Mouse (Mus musculus) Muller cell, postnatal 12 days (primary cell): ENCODE measurements around the gene Colq.
"Not testable (repeated sequence)": the region's sequence is repeated elsewhere in the genome, so short reads cannot be mapped to it uniquely, and the experiment has no call there.

Source experiments
- DNase-seq: peaks from one replicate; pipeline ENCODE4 v3.0.0-alpha.2; 2015; ENCODE audit errors: inconsistent ontology term

Colq gene

DNA sequence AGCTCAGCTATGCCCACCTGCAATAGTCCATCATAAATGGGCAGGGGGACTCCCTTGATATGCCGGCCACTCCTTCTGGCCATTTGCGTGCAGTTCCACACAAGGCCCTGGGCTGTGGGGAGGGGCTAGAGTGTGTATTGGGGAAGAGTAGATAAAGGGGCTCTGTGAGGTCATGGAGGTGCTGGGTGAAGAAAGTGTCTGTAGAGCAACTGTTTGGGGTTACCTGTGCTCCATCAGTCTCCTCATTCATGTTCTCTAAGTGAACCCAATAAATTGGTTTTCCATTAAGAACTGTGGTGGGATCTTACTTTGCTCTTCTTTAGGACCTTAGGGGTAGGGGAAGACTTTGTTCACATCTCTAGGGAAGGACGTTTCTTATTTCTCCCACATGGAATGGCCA, at the start of gene Colq:
Colq (minus strand) TSS at position 101 of the 400 bp plus-strand sequence.
- no peak for DNase-seq

DNA sequence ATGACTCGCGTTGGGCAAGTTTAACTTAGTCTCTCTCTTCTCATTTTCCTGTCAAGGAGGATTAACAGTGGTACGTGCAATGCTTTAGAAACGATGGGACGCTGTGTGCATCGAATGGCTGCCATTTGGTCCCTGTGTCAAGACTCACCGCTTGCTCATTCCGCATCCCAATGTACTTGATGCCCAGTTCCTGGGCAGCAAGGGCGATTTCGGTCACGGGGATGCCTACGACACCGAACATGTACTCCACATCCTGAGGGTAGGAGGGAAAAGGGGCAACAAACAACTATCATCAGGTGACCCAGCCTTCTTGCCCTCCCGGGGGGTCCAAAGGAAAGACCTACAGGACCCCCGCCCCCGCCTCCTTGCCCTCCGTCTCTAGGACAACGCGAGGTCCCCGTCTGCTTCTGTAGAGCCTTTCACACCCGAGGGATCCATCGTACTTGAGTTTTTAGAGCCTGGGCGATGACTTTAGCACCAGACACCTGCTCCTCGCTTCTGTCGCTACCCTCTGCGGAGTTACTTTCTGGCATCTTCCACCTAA, 49.3 kb upstream of the Colq start, which contains the start of gene Gm49387:
Gm49387 (minus strand) TSS at position 533 of the 544 bp plus-strand sequence.
- DNase-seq = no peak

DNA sequence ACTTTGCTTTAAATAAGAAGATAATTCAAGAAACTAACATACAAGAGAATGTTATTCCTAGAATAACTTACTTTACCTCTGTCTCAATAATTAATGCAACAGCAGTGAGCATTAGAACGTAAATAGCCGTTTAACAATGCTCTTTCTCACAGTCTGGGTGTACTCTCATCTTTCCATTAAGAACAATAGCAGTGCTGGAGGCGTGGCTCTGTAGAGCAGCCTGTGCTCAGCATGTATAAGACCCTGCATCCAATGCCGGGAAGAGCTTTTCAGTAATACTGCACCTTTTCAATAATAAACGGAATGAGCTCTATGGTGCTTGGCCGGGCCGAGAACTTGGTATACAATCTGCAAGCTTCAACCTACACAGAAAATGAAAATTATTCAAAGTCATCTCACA, 39.5 kb upstream of the Colq start:
- DNase-seq = no peak

- no peak for DNase-seq
Observed at GRCm38 (mm10) chr14:31622748-31623147, 31.6 kb upstream of the Colq start.

DNA sequence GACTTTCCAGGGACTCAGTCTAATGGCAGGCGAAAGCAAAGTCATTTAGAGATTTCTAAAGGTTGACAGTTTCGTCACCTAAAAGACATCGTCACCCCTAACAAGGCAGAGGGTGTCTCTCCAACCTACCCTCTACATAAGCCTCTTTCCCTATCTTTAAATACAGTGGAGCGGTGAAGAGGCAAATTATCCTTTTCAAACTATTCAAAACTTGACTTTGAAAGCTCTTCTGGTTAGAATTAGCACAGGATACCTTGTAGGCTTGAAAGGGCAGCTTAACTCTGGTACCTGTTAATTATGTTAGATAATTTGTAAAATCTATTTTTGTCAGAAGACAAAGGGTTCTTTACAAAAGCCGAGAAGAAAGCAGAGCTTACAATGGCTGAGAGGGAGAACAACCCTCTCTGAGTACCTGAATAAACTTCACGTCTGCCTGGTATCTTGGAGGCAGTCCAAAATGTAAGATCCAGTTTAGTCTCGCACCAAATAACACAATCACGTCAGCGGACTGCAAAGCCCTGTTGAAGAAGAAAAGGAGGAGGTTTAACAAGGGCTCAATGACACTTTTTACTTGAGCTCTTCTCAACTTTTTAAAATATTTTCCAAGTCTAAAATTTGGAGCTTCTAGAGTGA, 29.6 kb upstream of the Colq start:
- DNase-seq = no peak

DNA sequence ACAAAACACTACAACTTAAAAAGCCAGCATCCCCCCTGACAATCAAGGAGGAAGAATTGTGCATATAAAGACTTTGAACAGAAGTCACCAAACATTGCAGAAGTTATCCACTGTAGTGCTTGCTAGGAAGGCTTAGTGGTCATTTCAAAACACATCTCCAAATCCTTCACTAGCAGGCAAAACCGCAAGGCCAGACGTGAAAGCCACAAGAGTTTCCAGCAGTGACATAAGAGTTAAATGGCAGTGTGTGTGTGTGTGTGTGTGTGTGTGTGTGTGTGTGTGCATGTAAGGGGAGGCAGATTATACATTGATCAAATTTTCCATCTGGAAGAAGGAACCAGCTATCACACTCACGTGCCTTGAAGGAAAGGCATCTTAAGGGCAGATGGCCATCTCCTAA, 26.9 kb upstream of the Colq start:
- no peak for DNase-seq

- DNase-seq = no peak
Observed at GRCm38 (mm10) chr14:31617204-31617603, 26.1 kb upstream of the Colq start.

DNA sequence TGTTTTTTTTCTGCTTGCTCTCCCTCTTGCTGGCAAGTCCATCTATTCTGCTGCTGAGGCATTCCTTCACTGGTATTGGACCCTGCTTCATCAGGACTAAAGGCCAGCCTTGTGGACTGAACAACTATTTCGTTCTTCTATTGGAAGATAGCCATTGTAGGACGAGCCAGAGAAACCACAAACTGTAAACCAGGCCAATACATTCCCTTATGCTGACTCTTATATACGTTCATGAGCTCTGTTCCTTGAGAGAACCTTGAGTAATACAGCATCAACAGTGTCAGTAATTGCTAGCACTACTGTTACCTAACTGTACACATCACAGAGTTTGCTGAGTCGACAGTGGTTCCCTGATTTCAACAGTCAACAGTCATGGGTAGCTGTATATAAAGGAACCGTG, 22.5 kb upstream of the Colq start:
- DNase-seq = peak; percentile 12

- DNase-seq = no peak
Observed at GRCm38 (mm10) chr14:31611986-31612385, 20.8 kb upstream of the Colq start.

DNA sequence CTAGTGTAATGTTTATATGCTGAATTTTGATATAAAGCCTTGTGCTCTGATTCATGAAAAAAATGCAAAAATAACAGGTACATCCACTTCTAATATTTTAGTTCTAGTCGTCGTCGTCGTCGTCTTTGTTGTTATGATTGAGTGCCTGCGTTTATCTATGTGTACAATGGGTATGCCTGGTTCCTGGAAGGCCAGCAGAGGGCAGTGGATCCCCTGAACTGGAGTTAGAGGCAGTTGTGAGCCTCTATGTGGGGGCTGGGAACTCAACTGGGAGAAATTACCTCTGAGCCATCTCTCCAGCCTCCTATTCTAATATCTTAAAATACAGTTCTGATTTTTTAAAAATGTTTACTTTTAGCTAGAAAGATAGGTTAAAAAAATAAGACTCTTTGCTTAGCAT, 14.4 kb upstream of the Colq start:
- no peak for DNase-seq

DNA sequence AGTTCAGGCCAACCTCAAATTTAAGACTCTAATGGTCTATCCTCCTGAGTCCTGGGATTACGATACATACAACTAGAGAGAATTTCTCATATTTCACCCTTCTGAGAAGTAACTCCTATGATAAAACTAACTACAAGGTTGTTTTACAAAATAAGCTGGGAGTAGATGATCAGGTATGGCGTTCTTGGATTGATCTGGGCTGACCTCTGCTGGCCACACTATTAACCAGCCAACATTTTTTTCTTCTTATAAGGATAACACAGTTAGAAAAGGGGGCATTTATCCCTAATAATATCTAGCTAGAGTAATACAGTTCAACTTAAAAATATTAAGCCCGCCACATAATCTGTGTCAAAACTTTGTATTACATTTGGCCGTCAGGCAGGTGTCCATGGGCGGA, 13.8 kb upstream of the Colq start:
- no peak for DNase-seq

- DNase-seq = not testable (repeated sequence)
Observed at GRCm38 (mm10) chr14:31602616-31602979, 11.5 kb upstream of the Colq start.

GRCm38 (mm10) chr14:31601908-31602615, 10.9 kb upstream of the Colq start:
- DNase-seq = no peak

GRCm38 (mm10) chr14:31597446-31597845, 6.3 kb upstream of the Colq start:
- no peak for DNase-seq

DNA sequence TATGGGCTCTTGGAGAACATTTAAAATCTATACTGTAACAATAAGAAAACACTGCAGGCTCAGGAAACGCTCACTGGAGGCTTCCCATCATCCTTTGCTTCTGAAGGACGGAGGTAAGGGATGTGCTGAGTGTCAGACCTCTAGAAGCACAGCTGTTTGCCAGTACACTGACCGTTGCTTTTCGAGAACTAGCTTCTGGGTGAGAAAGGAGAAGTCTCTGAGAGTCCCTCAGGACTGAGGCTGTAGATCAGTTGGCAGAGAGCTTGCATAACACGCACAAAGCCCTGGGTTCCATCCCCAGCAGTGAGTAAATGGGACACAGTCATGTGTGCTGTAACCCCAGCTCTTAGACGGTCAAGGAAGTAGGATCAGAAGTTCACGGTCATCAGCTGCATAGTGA, 5.3 kb upstream of the Colq start:
- DNase-seq = no peak

DNA sequence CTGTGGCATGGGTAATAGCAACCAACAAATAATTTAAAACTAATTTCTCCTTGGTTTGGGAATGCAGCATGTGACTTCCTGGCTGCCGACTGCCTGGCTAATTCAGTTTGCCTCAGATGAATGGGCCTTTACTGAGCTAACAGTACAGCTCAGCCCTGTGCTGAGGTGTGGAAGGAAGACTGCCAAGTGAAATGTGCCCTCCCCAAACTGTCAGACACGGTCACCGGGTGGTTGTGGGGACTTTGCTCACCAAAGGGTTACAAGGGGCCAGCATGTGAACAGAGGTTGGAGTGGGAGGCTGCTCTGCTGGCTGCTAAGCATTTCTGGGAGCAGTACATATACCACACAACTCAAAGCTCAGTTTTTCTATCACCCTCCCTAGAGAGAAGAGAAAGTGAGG, 3.5 kb upstream of the Colq start:
- DNase-seq = peak; percentile 10

DNA sequence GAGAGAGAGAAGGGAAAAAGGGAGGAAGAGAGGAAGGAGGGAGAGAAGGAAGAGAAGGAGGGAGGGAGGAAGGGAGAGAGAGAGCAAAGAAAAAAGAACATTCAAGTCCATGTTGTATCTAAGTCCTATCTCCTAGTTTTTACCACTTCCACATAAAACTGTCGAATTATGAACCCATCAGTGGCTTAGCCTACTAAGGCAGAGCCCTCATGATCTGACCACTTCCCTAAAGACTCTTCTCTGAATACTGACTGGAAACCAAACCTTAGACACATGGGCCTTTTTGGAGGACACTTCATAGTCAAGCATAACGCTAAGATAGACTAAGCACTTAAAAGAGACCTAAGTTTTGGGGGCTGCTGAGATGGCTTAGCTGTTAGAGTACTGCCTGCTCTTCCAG, 1.9 kb upstream of the Colq start:
- DNase-seq = no peak

- DNase-seq = no peak
Observed at GRCm38 (mm10) chr14:31586451-31586850, 4.7 kb downstream of the Colq start.

- no peak for DNase-seq
Observed at GRCm38 (mm10) chr14:31583082-31583481, 8.1 kb downstream of the Colq start.

DNA sequence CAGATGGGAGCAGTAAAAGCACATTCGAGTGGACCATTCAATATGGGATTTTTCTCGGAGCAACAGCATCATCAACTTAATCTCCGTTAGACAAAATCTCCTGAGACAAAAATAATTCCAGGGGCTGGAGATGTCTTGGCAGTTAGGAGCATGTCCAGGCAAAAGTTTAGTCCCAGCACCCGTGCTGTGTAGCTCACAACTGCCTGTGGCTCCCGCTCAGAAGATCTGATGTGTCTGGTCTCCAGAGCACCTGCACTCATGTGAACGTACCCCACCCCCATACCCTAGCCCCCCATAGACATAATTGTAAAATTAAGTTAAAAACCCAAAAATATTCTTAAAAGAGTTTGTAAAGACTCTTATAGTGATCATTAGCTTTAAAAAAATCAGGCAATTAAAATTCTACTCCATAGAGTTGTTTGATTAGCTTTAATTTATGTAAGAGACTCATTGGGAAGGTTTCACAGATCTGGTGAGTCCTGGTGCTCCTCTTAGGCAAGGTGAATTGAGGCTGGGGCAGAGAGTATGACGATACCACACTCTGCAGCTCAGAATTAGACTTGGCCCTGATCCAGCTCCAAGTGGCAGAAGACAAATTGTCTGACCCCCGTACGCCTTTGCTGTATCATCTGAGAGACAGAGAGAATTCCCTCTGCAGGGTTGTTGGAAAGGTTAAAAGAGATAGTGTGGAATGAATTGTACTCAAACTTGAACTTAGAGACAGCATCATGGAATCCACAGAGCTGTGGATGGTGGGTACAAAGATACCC, 13.0 kb downstream of the Colq start:
- DNase-seq = no peak

DNA sequence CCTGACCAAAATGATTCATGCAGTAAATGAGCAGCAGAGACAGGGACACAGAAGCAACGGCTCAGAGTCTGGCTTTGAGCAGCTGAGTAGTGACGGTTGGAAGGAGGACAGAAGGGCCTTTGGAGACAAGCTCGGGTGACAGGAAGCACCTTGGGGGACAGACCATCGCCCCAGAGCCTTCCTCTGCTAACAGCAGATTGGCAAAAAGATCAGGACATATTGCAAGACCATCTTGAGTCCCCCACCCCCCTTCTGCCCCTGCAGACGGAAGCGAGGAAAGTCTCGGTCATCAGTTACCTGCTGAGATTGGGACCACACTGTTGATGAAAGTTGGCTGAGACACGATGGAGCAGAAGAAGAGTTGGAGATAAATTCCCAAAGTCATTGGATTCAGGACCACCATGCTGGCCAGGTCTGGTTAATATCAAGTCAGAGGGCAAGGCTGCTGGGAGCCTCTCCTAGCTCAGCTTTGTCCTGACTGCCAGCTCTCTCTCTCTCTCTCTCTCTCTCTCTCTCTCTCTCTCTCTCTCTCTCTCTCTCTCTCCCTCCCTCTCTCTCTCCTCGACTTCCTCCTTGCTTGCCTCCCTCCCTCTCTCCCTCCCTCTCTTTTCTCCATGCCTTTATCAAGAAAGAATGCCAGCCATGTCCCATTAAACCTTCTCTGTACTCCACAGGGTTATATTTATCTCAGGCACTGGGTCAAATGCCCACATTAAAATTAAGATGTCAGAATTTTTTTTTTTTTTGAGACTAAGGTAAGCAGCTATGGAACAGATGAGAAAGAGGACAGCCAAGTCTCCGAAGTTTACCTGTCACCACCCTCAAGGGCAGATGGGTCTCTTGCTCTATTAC, 14.1 kb downstream of the Colq start:
- DNase-seq = no peak

GRCm38 (mm10) chr14:31575866-31576265, 15.3 kb downstream of the Colq start:
- DNase-seq = no peak
